Mouse (Mus musculus): ENCODE measurements around the gene Gm26661.

DNA sequence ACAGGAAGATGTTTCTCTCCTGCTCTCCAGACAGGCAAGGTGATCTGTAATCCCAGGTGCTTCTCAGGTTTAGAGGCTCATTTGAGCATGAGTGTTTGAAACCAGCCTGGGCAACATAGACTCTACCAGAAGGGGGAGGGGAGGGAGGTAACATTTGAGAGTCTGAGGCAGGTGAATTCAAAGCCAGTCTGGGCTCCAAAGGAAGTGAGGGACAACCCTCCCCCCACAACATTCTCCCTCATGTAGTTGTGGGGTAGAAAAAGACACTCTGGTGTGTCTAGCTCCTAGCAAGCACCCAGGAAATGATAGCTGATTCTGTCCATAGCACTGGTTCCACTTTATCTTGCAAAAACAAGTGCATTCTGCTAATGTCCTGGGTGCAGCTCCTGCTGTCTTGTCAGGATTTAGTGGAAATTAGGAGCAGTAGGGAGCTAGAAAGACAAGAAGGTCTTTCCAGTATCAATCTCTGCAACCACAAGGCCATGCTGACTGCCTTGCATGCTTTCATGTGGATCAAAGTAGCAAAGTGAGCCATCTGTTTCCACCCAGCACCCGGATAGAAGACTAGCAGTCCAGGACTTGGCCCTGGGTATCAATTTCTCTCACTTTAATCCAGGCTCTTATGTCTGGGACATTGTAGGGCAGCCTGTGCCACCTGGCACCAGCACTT is 40.5 kb downstream of the Gm26661 start:
- TF ChIP-seq CTCF (IDR thresholded peaks at IDR 0.05; ENCODE audit: low read depth) (no peak), EP300 (optimal IDR thresholded peaks at IDR 0.05) (no peak)

Measured in stomach, postnatal 0 days (tissue).